Mouse (Mus musculus): ENCODE results near the gene Lhfpl5. TPM values are rescaled to one million over a fixed set of nuclear protein-coding genes. Genes with fewer than 3 reads are reported as not detected.
A peak's percentile ranks its signal among the peaks of the same experiment; 100 is the strongest.
"Not testable (repeated sequence)": the region's sequence is repeated elsewhere in the genome, so short reads cannot be mapped to it uniquely, and the experiment has no call there.

The Lhfpl5 gene
- polyA plus RNA-seq, 1 experiment from 2014 or later: 8.2 TPM

GRCm38 (mm10) chr17:28553040-28553793 is 22.2 kb upstream of the Lhfpl5 start:
- Histone ChIP-seq H3K4me1 (replicated peaks) (peaks cover 9% of the 10 kb centered on the region; the same call in 1 of the 2 replicates), H3K4me2 (no peak overlapping the region), H3K9ac (no peak overlapping the region), H3K27me3 (no peaks in the 10 kb centered on the region), H3K27ac (replicated peaks) (no peak overlapping the region), H3K36me3 (no peaks in the 10 kb centered on the region), H3K4me3 (no peak overlapping the region), H3K9me3 (no peaks in the 10 kb centered on the region)
- no peak; the same call in 1 of the 2 replicates for ATAC-seq (ENCODE audit: low read depth)
- WGBS: 9% methylated on average over 14 of the region's 14 CpGs

- not testable (repeated sequence) for H3K4me2 ChIP-seq; ATAC-seq (ENCODE audit: low read depth); H3K27me3 ChIP-seq; H3K9me3 ChIP-seq; H3K4me3 ChIP-seq; H3K4me1 ChIP-seq (replicated peaks); H3K36me3 ChIP-seq; H3K27ac ChIP-seq (replicated peaks); H3K9ac ChIP-seq
- 92% methylated on average over 4 of the region's 4 CpGs for WGBS
Observed at GRCm38 (mm10) chr17:28554021-28554420, 21.4 kb upstream of the Lhfpl5 start.

GRCm38 (mm10) chr17:28556635-28557396 is 18.6 kb upstream of the Lhfpl5 start:
- H3K27ac ChIP-seq (replicated peaks): no peak overlapping the region
- 57% methylated on average over 6 of the region's 6 CpGs for WGBS
- H3K36me3 ChIP-seq: no peaks in the 10 kb centered on the region
- no peak overlapping the region for H3K9ac ChIP-seq
- H3K9me3 ChIP-seq: no peaks in the 10 kb centered on the region
- no peak overlapping the region for H3K4me2 ChIP-seq
- H3K4me1 ChIP-seq (replicated peaks): peaks cover 9% of the 10 kb centered on the region; the same call in 1 of the 2 replicates
- H3K27me3 ChIP-seq: no peaks in the 10 kb centered on the region
- no peak for ATAC-seq (ENCODE audit: low read depth)
- H3K4me3 ChIP-seq: no peak overlapping the region

GRCm38 (mm10) chr17:28557772-28558171 is 17.7 kb upstream of the Lhfpl5 start:
- Histone ChIP-seq H3K9ac (no peak overlapping the region), H3K9me3 (no peaks in the 10 kb centered on the region), H3K4me3 (no peak overlapping the region), H3K36me3 (no peaks in the 10 kb centered on the region), H3K27me3 (no peaks in the 10 kb centered on the region), H3K4me1 (replicated peaks) (peaks cover 7% of the 10 kb centered on the region; the same call in 1 of the 2 replicates), H3K4me2 (no peak overlapping the region), H3K27ac (replicated peaks) (no peak overlapping the region)
- ATAC-seq (ENCODE audit: low read depth): no peak
- 68% methylated on average over 6 of the region's 6 CpGs for WGBS

- Histone ChIP-seq H3K4me2 (no peak within 1 kb of the TSS), H3K27me3 (no peaks in the 10 kb centered on the region), H3K4me1 (replicated peaks) (no peaks in the 10 kb centered on the region), H3K9ac (no peak within 1 kb of the TSS), H3K9me3 (no peaks in the 10 kb centered on the region), H3K4me3 (no peak within 1 kb of the TSS), H3K27ac (replicated peaks) (no peak within 1 kb of the TSS), H3K36me3 (no peaks in the 10 kb centered on the region)
- WGBS: 90% methylated on average over 4 of the region's 4 CpGs
- no peak for ATAC-seq (ENCODE audit: low read depth)
Observed at GRCm38 (mm10) chr17:28560598-28560997, 14.8 kb upstream of the Lhfpl5 start, which contains the start of gene Clps. Clps (minus strand) TSS chr17:28560766.

GRCm38 (mm10) chr17:28561613-28562012 is 13.8 kb upstream of the Lhfpl5 start:
- H3K9me3 ChIP-seq: no peaks in the 10 kb centered on the region
- 57% methylated on average over 7 of the region's 7 CpGs for WGBS
- no peak overlapping the region for H3K4me2 ChIP-seq
- no peak for ATAC-seq (ENCODE audit: low read depth)
- H3K27ac ChIP-seq (replicated peaks): no peak overlapping the region
- H3K4me3 ChIP-seq: no peak overlapping the region
- no peak overlapping the region for H3K9ac ChIP-seq
- no peaks in the 10 kb centered on the region for H3K4me1 ChIP-seq (replicated peaks)
- H3K36me3 ChIP-seq: no peaks in the 10 kb centered on the region
- no peaks in the 10 kb centered on the region for H3K27me3 ChIP-seq

GRCm38 (mm10) chr17:28565181-28565580 is 10.3 kb upstream of the Lhfpl5 start:
- no peak for ATAC-seq (ENCODE audit: low read depth)
- Histone ChIP-seq H3K4me3 (no peak overlapping the region), H3K36me3 (no peaks in the 10 kb centered on the region), H3K4me2 (no peak overlapping the region), H3K27me3 (no peaks in the 10 kb centered on the region), H3K9me3 (no peaks in the 10 kb centered on the region), H3K27ac (replicated peaks) (no peak overlapping the region), H3K4me1 (replicated peaks) (no peaks in the 10 kb centered on the region), H3K9ac (no peak overlapping the region)

- H3K27me3 ChIP-seq: no peaks in the 10 kb centered on the region
- H3K4me1 ChIP-seq (replicated peaks): no peaks in the 10 kb centered on the region
- no peak overlapping the region for H3K27ac ChIP-seq (replicated peaks)
- no peaks in the 10 kb centered on the region for H3K9me3 ChIP-seq
- no peak for ATAC-seq (ENCODE audit: low read depth)
- WGBS: 40% methylated on average over 3 of the region's 3 CpGs
- H3K4me3 ChIP-seq: no peak overlapping the region
- H3K36me3 ChIP-seq: no peaks in the 10 kb centered on the region
- no peak overlapping the region for H3K4me2 ChIP-seq
- H3K9ac ChIP-seq: no peak overlapping the region
Observed at GRCm38 (mm10) chr17:28567541-28567940, 7.9 kb upstream of the Lhfpl5 start.

GRCm38 (mm10) chr17:28571868-28572267 is 3.6 kb upstream of the Lhfpl5 start:
- no peak for ATAC-seq (ENCODE audit: low read depth)
- no peak overlapping the region for H3K27ac ChIP-seq (replicated peaks)
- H3K4me2 ChIP-seq: no peak overlapping the region
- WGBS: 85% methylated on average over 3 of the region's 3 CpGs
- H3K4me1 ChIP-seq (replicated peaks): peaks cover 10% of the 10 kb centered on the region
- peaks cover 3% of the 10 kb centered on the region for H3K27me3 ChIP-seq
- H3K9ac ChIP-seq: no peak overlapping the region
- no peaks in the 10 kb centered on the region for H3K36me3 ChIP-seq
- H3K4me3 ChIP-seq: no peak overlapping the region
- no peaks in the 10 kb centered on the region for H3K9me3 ChIP-seq

- no peak overlapping the region for H3K27ac ChIP-seq (replicated peaks)
- H3K27me3 ChIP-seq: peaks cover 3% of the 10 kb centered on the region
- peaks cover 10% of the 10 kb centered on the region for H3K4me1 ChIP-seq (replicated peaks)
- H3K36me3 ChIP-seq: no peaks in the 10 kb centered on the region
- H3K9me3 ChIP-seq: no peaks in the 10 kb centered on the region
- ATAC-seq (ENCODE audit: low read depth): no peak
- no peak overlapping the region for H3K9ac ChIP-seq
- 89% methylated on average over 7 of the region's 7 CpGs for WGBS
- no peak overlapping the region for H3K4me3 ChIP-seq
- no peak overlapping the region for H3K4me2 ChIP-seq
Observed at GRCm38 (mm10) chr17:28572521-28572920, 2.9 kb upstream of the Lhfpl5 start.

GRCm38 (mm10) chr17:28572941-28573340 is 2.5 kb upstream of the Lhfpl5 start:
- Histone ChIP-seq H3K4me3 (no peak overlapping the region), H3K27me3 (peaks cover 3% of the 10 kb centered on the region), H3K36me3 (no peaks in the 10 kb centered on the region), H3K4me2 (no peak overlapping the region), H3K27ac (replicated peaks) (no peak overlapping the region), H3K4me1 (replicated peaks) (peaks cover 10% of the 10 kb centered on the region), H3K9me3 (no peaks in the 10 kb centered on the region), H3K9ac (no peak overlapping the region)
- 85% methylated on average over 6 of the region's 6 CpGs for WGBS
- ATAC-seq (ENCODE audit: low read depth): no peak

- Histone ChIP-seq H3K4me3 (no peak overlapping the region), H3K9ac (no peak overlapping the region), H3K4me2 (no peak overlapping the region), H3K9me3 (no peaks in the 10 kb centered on the region), H3K27me3 (peaks cover 3% of the 10 kb centered on the region), H3K27ac (replicated peaks) (no peak overlapping the region), H3K36me3 (no peaks in the 10 kb centered on the region), H3K4me1 (replicated peaks) (peaks cover 15% of the 10 kb centered on the region)
- WGBS: 3% methylated on average over 9 of the region's 9 CpGs
- ATAC-seq (ENCODE audit: low read depth): 0 out of 2 replicates have a peak, but pooled peaks have one; percentile 27
Observed at GRCm38 (mm10) chr17:28580396-28580795, 5.0 kb downstream of the Lhfpl5 start.

All from neural tube, embryonic 13.5 days (tissue).